Mouse (Mus musculus): Measurements from ENCODE around the gene Secisbp2. TPM values are rescaled to one million over a fixed set of nuclear protein-coding genes. Genes with fewer than 3 reads are reported as not detected.

The Secisbp2 gene
- polyA plus RNA-seq, 1 experiment from 2014 or later = 32.0 TPM

DNA sequence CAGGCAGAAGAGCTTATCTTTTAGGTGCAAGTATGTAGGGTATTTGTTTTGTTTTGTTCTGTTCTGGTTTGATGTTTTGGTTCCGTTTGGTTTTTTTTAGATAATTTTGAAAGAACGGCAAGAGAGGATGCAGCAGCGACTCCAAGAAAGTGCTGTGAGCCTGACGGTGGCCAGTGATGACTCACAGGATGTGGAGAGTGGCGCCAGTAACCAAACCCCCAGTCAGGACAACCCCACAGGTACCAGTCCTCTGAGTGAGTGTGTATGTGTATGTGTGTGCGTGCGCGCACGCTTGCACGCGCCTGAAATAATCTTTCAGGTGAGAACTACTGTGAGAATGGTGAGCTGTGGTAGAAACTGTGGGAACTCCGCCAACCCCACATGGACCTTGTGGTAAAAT lies 25.5 kb downstream of the Secisbp2 start:
- no peak overlapping the region for H3K9ac ChIP-seq
- no peaks in the 10 kb centered on the region for H3K27me3 ChIP-seq (replicated peaks)
- H3K36me3 ChIP-seq (replicated peaks) = peaks cover 54% of the 10 kb centered on the region
- 98% methylated on average over 12 of the region's 12 CpGs for WGBS
- H3K4me2 ChIP-seq = no peak overlapping the region
- H3K4me1 ChIP-seq = no peaks in the 10 kb centered on the region
- H3K9me3 ChIP-seq = no peaks in the 10 kb centered on the region
- no peak overlapping the region for H3K27ac ChIP-seq
- no peak overlapping the region for H3K4me3 ChIP-seq
- no peak for ATAC-seq (replicated peaks)

DNA sequence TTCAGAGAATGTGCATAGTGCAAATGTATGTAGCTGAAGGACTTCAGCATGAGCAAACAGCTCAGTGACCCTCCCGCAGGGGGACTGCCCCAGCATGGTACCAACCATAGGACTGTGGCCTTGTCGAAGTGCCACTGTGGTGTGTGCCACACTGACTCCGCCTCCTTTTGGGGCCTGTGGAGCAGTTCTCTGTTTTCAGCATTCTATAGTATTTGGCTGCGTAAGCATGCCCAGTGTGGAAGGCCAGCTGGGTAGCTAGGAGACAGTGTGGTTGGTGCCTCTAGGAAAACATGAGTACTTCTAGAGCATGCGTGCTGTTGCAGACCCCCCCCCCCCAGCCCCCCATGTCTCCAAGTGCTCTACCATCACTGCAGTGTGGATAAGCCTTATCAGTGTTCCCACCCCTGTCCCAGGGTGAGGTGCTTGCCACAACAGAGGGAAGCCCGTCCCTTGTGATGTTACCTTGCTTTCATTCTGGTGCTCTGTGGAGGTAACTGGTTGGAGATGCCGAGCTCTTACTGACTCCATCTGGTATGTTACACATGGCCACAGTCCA lies 26.2 kb downstream of the Secisbp2 start:
- Histone ChIP-seq H3K9ac (no peak overlapping the region), H3K36me3 (replicated peaks) (peaks cover 55% of the 10 kb centered on the region), H3K27ac (no peak overlapping the region), H3K4me1 (no peaks in the 10 kb centered on the region), H3K9me3 (no peaks in the 10 kb centered on the region), H3K27me3 (replicated peaks) (no peaks in the 10 kb centered on the region), H3K4me2 (no peak overlapping the region), H3K4me3 (no peak overlapping the region)
- 90% methylated on average over 7 of the region's 7 CpGs for WGBS
- ATAC-seq (replicated peaks) = no peak

GRCm38 (mm10) chr13:51678687-51679086 lies 27.2 kb downstream of the Secisbp2 start:
- Histone ChIP-seq H3K4me1 (no peaks in the 10 kb centered on the region), H3K27ac (no peak overlapping the region), H3K27me3 (replicated peaks) (no peaks in the 10 kb centered on the region), H3K4me2 (no peak overlapping the region), H3K4me3 (no peak overlapping the region), H3K9me3 (no peaks in the 10 kb centered on the region), H3K9ac (no peak overlapping the region), H3K36me3 (replicated peaks) (peaks cover 55% of the 10 kb centered on the region)
- no peak for ATAC-seq (replicated peaks)
- WGBS = 92% methylated on average over 6 of the region's 6 CpGs

DNA sequence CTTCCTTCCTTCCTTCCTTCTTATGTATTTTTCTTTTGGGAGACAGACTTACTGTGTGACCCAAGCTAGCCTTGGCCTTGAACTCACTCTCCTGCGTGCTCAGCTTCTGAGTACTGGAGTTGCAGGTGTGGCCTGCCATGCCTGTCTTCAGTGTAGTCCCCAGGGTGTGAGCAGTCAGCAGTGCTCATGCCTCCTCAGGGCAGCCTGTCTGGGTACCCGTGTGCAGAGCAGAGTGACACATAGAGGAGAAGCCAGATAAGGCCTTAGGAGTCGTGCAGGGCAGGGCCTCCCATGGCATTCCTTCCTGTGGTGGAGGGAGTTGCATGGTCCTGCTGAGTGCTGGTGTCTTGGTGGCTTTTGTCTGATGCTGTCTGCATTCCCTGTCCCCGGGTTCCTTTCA lies 27.8 kb downstream of the Secisbp2 start:
- no peaks in the 10 kb centered on the region for H3K4me1 ChIP-seq
- H3K27me3 ChIP-seq (replicated peaks) = no peaks in the 10 kb centered on the region
- no peak overlapping the region for H3K4me3 ChIP-seq
- no peak overlapping the region for H3K4me2 ChIP-seq
- H3K9me3 ChIP-seq = no peaks in the 10 kb centered on the region
- H3K27ac ChIP-seq = no peak overlapping the region
- no peak overlapping the region for H3K9ac ChIP-seq
- peaks cover 50% of the 10 kb centered on the region for H3K36me3 ChIP-seq (replicated peaks)
- ATAC-seq (replicated peaks) = no peak
- 83% methylated on average over 4 of the region's 4 CpGs for WGBS

GRCm38 (mm10) chr13:51681076-51681475 lies 29.6 kb downstream of the Secisbp2 start:
- H3K9me3 ChIP-seq = no peaks in the 10 kb centered on the region
- WGBS = 91% methylated on average over 5 of the region's 5 CpGs
- H3K27ac ChIP-seq = no peak overlapping the region
- no peak overlapping the region for H3K4me3 ChIP-seq
- ATAC-seq (replicated peaks) = 0 out of 2 replicates have a peak, but pooled peaks have one; percentile 30
- peaks cover 52% of the 10 kb centered on the region for H3K36me3 ChIP-seq (replicated peaks)
- H3K4me1 ChIP-seq = no peaks in the 10 kb centered on the region
- H3K27me3 ChIP-seq (replicated peaks) = no peaks in the 10 kb centered on the region
- H3K9ac ChIP-seq = no peak overlapping the region
- no peak overlapping the region for H3K4me2 ChIP-seq

GRCm38 (mm10) chr13:51681634-51682033 lies 30.1 kb downstream of the Secisbp2 start:
- WGBS = 95% methylated on average over 8 of the region's 8 CpGs
- Histone ChIP-seq H3K9me3 (no peaks in the 10 kb centered on the region), H3K4me3 (no peak overlapping the region), H3K36me3 (replicated peaks) (peaks cover 46% of the 10 kb centered on the region), H3K27me3 (replicated peaks) (no peaks in the 10 kb centered on the region), H3K9ac (no peak overlapping the region), H3K4me1 (no peaks in the 10 kb centered on the region), H3K27ac (no peak overlapping the region), H3K4me2 (no peak overlapping the region)
- ATAC-seq (replicated peaks) = no peak

- peaks cover 30% of the 10 kb centered on the region for H3K36me3 ChIP-seq (replicated peaks)
- H3K4me1 ChIP-seq = no peaks in the 10 kb centered on the region
- no peaks in the 10 kb centered on the region for H3K9me3 ChIP-seq
- H3K4me3 ChIP-seq = no peak overlapping the region
- H3K4me2 ChIP-seq = no peak overlapping the region
- 95% methylated on average over 7 of the region's 7 CpGs for WGBS
- ATAC-seq (replicated peaks) = no peak
- H3K27ac ChIP-seq = no peak overlapping the region
- H3K9ac ChIP-seq = no peak overlapping the region
- H3K27me3 ChIP-seq (replicated peaks) = no peaks in the 10 kb centered on the region
These were observed 33.9 kb downstream of the Secisbp2 start for GRCm38 (mm10) chr13:51685290-51685966.

DNA sequence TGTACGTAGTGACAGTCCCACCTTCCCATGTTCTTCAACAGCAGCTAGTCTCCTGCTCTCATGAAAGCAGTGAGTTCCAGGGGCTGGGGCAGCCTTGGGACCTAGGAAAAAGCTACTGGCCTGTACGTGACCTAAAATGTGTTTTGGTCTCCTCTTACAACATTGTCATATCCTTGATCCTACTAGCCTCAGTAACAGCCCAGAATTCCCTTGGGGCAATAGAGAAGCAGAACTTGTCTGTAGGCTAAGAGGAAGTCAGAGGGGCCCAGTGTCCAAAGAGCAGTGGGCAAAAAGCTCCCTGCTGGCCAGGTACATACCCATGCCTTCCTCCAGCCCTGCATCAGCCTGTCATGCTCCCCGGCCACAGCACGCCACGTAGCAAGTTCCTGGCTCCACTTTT lies 35.5 kb downstream of the Secisbp2 start:
- no peak overlapping the region for H3K9ac ChIP-seq
- no peak for ATAC-seq (replicated peaks)
- H3K36me3 ChIP-seq (replicated peaks) = peaks cover 22% of the 10 kb centered on the region
- H3K27ac ChIP-seq = no peak overlapping the region
- no peaks in the 10 kb centered on the region for H3K9me3 ChIP-seq
- H3K4me2 ChIP-seq = no peak overlapping the region
- no peaks in the 10 kb centered on the region for H3K27me3 ChIP-seq (replicated peaks)
- no peaks in the 10 kb centered on the region for H3K4me1 ChIP-seq
- no peak overlapping the region for H3K4me3 ChIP-seq
- WGBS = 95% methylated on average over 5 of the region's 5 CpGs

GRCm38 (mm10) chr13:51688688-51689087 lies 37.2 kb downstream of the Secisbp2 start:
- H3K27ac ChIP-seq = no peak overlapping the region
- H3K9ac ChIP-seq = no peak overlapping the region
- no peak overlapping the region for H3K4me2 ChIP-seq
- ATAC-seq (replicated peaks) = no peak
- H3K27me3 ChIP-seq (replicated peaks) = no peaks in the 10 kb centered on the region
- no peak overlapping the region for H3K4me3 ChIP-seq
- 48% methylated on average over 3 of the region's 3 CpGs for WGBS
- peaks cover 15% of the 10 kb centered on the region for H3K36me3 ChIP-seq (replicated peaks)
- no peaks in the 10 kb centered on the region for H3K9me3 ChIP-seq
- H3K4me1 ChIP-seq = no peaks in the 10 kb centered on the region

GRCm38 (mm10) chr13:51696481-51696880 lies 45.0 kb downstream of the Secisbp2 start:
- Histone ChIP-seq H3K27me3 (replicated peaks) (no peaks in the 10 kb centered on the region), H3K27ac (no peak overlapping the region), H3K4me3 (no peak overlapping the region), H3K4me2 (no peak overlapping the region), H3K9me3 (no peaks in the 10 kb centered on the region), H3K9ac (no peak overlapping the region), H3K4me1 (no peaks in the 10 kb centered on the region), H3K36me3 (replicated peaks) (peaks cover 10% of the 10 kb centered on the region; the same call in 1 of the 2 replicates)
- ATAC-seq (replicated peaks) = no peak

- Histone ChIP-seq H3K9me3 (no peaks in the 10 kb centered on the region), H3K9ac (no peak overlapping the region), H3K4me3 (no peak overlapping the region), H3K36me3 (replicated peaks) (peaks cover 11% of the 10 kb centered on the region; the same call in 1 of the 2 replicates), H3K27me3 (replicated peaks) (no peaks in the 10 kb centered on the region), H3K27ac (no peak overlapping the region), H3K4me1 (no peaks in the 10 kb centered on the region), H3K4me2 (no peak overlapping the region)
- ATAC-seq (replicated peaks) = no peak
- 94% methylated on average over 6 of the region's 6 CpGs for WGBS
These were observed 46.0 kb downstream of the Secisbp2 start for GRCm38 (mm10) chr13:51697455-51697854.

DNA sequence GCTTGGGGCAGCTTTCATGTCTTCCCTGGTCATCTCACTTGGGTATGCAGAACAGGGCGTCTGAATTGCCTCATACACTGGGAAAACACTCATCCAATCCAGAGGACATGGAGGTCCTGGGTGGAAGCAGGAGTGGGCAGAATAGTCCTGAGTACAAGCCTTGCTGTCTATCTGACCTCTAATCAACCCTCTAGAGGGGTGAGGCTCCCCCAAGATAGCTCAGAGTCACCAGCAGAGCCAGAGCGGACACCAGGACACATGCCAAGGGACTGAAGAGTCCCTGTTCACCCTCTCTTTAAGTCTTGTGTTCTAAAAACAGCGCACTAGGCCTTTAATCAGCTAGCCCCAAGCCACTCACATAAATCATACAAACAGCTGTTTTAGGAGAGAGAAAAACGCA lies 46.4 kb downstream of the Secisbp2 start:
- no peak overlapping the region for H3K4me3 ChIP-seq
- H3K9ac ChIP-seq = no peak overlapping the region
- no peak overlapping the region for H3K4me2 ChIP-seq
- H3K4me1 ChIP-seq = no peaks in the 10 kb centered on the region
- 84% methylated on average over 4 of the region's 4 CpGs for WGBS
- no peak for ATAC-seq (replicated peaks)
- no peaks in the 10 kb centered on the region for H3K9me3 ChIP-seq
- H3K27me3 ChIP-seq (replicated peaks) = no peaks in the 10 kb centered on the region
- H3K27ac ChIP-seq = no peak overlapping the region
- peaks cover 11% of the 10 kb centered on the region; the same call in 1 of the 2 replicates for H3K36me3 ChIP-seq (replicated peaks)

DNA sequence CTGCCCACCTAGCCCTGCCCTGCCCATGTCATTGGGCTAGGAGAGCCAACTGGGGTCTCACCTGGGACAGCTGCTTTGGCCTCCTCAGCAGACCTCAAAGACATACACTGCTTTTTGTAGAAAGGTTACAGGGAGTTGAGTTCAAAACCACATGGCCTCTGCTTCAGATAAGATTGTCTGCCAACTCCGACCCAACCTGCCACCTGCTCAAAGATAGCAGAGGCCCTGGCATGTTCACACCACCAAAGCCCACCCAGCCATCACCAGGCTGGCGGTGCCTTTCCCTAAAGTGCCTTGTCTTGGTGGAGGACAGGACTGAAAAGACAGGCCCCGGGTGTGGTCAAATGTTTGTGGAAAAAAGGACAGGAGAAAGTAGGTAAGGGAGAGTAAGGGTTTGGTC lies 46.8 kb downstream of the Secisbp2 start:
- 93% methylated on average over 3 of the region's 3 CpGs for WGBS
- Histone ChIP-seq H3K4me1 (no peaks in the 10 kb centered on the region), H3K36me3 (replicated peaks) (peaks cover 11% of the 10 kb centered on the region; the same call in 1 of the 2 replicates), H3K9me3 (no peaks in the 10 kb centered on the region), H3K4me2 (no peak overlapping the region), H3K9ac (no peak overlapping the region), H3K4me3 (no peak overlapping the region), H3K27ac (no peak overlapping the region), H3K27me3 (replicated peaks) (no peaks in the 10 kb centered on the region)
- no peak for ATAC-seq (replicated peaks)

All from midbrain, embryonic 15.5 days (tissue).